ENCODE assay signal across 29 mouse cellular contexts in genomic region chr13:46326351-46326985, GRCm38 (mm10). TPM values are rescaled to one million over a fixed set of nuclear protein-coding genes. Genes with fewer than 3 reads are reported as not detected.
"Had no signal": no experiment of that assay in that cellular context is flagged by ENCODE, and none has a peak within 500 bp of the region (broad histone marks: within the 10 kb centered on the region; RNA-seq: fewer than 3 reads in every experiment).

No protein-coding gene starts in this region.

- H3K4me3 ChIP-seq: heart, embryonic 10.5 days; heart, embryonic 12.5 days; hindbrain, embryonic 10.5 days; hindbrain, embryonic 12.5 days; intestine, embryonic 15.5 days; layer of hippocampus, adult 2 months; limb, embryonic 10.5 days; limb, embryonic 12.5 days; liver, embryonic 13.5 days; liver, embryonic 15.5 days had no signal

- DNase-seq: gastrocnemius, postnatal 14 days; gastrocnemius, postnatal 36 days; heart, postnatal 10 days; heart, postnatal 4 days; kidney, adult 18-20 months; kidney, adult 8-10 months; kidney, postnatal 10 days; kidney, postnatal 25 days; kidney, postnatal 4 days; liver; liver, embryonic 13.5 days; liver, postnatal 0 days had no signal

- H3K27ac ChIP-seq: heart, embryonic 10.5 days; hindbrain, embryonic 10.5 days; hindbrain, embryonic 12.5 days; hindbrain, embryonic 14.5 days; intestine, embryonic 15.5 days; layer of hippocampus, adult 2 months; limb, embryonic 10.5 days; limb, embryonic 12.5 days; liver, embryonic 13.5 days; liver, embryonic 15.5 days had no signal

- ATAC-seq: hindbrain, embryonic 16.5 days; inflammation-experienced regulatory T-cells, adult 6 months; intestine, embryonic 15.5 days; intestine, postnatal 0 days; liver, postnatal 0 days had no signal

RNA-seq across cellular contexts. Expression of gene Stmnd1, which starts 52.9 kb away (rescaled TPM):
- total RNA-seq: gastrocnemius, adult 18-20 months; layer of hippocampus, adult 2 months; left cerebral cortex, adult 8-10 months; left cerebral cortex, postnatal 10 days; left cerebral cortex, postnatal 25 days had no signal
